Mouse (Mus musculus): ENCODE data around the gene Guca1a. TPM values are rescaled to one million over a fixed set of nuclear protein-coding genes. Genes with fewer than 3 reads are reported as not detected.
"Not testable (repeated sequence)": the region's sequence is repeated elsewhere in the genome, so short reads cannot be mapped to it uniquely, and the experiment has no call there.

The Guca1a gene
- polyA plus RNA-seq, 1 experiment, result not detected

DNA sequence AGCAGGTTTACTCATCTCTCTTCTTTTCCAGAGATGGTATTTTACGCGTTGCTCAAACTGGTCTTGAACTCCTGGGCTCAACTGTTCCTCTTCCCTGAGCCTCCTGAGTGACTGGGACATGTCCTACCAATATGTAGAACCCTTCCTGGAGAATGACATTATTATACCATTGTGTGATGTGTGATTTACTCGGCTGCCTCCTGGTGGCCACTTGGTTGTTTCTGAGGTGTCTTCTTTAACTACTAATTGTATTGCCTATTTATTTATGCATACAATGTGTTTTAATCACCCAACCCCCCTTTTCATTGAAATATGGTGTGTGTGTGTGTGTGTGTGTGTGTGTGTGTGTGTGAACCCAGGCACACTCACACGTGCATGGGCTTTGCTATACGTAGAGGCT, 30.4 kb upstream of the Guca1a start:
- H3K4me1 ChIP-seq (ENCODE audit: control insufficient read depth, insufficient read depth, insufficient read length, low read length), result no peaks in the 10 kb centered on the region
- no peak overlapping the region for H3K27ac ChIP-seq (replicated peaks; ENCODE audit: low read depth, low read length)

DNA sequence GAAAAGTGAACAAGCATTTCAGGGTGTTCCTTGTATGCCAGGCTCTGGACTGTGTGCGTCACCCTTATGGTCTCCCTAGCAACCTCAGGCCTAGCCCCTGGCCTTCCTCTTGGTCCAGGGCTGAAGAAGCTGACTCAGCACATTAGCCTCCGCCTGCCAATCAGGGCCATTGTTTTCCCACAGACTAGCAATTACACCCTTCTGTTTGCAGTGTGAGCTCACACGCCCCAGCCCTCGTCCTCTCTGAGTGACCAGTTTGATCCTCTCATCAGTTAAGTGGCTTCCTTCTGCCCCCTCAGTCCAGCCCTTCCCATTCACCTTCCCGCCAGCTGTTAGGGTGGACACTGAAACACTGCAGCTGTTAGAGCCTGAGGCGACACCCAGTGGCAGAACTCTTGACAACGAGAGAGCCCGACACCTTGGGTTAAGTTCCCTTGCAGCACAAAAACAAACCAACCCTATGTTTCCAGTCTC, 28.5 kb upstream of the Guca1a start:
- H3K4me1 ChIP-seq (ENCODE audit: control insufficient read depth, insufficient read depth, insufficient read length, low read length), result no peaks in the 10 kb centered on the region
- no peak overlapping the region for H3K27ac ChIP-seq (replicated peaks; ENCODE audit: low read depth, low read length)
- no peak overlapping the region for H3K4me3 ChIP-seq (ENCODE audit: insufficient read depth, low read depth, low read length)

More for the DNA sequence above, 30.4 kb upstream of the Guca1a start:
- H3K4me3 ChIP-seq (ENCODE audit: insufficient read depth, low read depth, low read length), result no peak overlapping the region

DNA sequence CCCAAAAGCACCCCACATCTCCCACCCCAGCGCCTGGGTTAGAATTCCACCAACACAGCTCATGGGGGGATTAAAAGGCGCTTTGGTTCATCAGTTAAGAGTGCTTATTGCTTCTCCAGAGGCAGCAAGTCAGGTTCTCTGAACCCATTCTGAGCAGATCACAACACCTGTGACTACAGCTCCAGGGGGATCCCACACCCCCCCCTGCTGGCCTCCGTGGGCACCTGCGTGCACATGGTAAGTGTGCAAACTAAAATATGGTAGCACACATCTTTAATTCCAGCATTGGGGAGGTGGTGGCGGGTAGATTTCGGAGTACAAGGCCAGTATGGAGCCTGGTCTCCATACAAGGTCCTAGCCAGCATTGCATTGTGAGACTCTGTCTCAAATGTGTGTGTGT, 26.9 kb upstream of the Guca1a start:
- Histone ChIP-seq H3K4me1 (ENCODE audit: control insufficient read depth, insufficient read depth, insufficient read length, low read length) (no peaks in the 10 kb centered on the region), H3K4me3 (ENCODE audit: insufficient read depth, low read depth, low read length) (no peak overlapping the region), H3K27ac (replicated peaks; ENCODE audit: low read depth, low read length) (no peak overlapping the region)

DNA sequence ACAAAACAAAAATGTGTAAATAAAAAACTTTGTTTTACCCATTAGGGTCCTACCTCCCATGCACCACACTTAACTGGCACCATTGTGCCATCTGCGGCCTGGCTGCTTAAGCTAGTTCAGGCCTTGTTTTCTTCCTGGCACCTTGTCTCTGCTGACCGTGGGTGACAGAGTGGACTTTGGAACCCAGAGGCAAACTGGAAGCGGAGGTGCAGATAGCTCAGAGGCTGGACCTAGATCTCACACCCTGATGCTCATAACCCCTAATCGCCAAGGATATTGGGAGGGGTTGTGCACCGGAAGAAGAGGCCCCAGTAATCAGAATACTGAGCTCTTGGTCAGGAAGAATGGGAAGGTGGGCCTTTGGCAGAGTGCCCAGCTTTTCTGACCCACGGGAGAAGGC, 23.8 kb upstream of the Guca1a start:
- Histone ChIP-seq H3K4me3 (ENCODE audit: insufficient read depth, low read depth, low read length) (no peak overlapping the region), H3K4me1 (ENCODE audit: control insufficient read depth, insufficient read depth, insufficient read length, low read length) (no peaks in the 10 kb centered on the region), H3K27ac (replicated peaks; ENCODE audit: low read depth, low read length) (no peak overlapping the region)

DNA sequence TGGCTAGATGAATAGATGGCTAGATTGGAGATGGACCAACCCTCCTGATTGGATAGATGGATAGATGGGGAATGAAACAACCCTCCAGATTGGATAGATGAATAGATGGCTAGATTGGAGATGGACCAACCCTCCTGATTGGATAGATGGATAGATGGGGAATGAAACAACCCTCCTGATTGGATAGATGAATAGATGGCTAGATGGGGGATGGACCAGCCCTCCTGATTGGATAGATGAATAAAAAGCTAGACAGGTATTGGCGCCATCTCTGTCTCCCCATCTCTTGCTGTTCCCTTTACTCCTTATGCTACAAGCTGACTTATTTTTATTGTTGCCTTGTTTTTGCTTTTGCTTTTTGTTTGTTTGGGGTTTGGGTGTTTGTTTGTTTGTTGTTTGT, 22.2 kb upstream of the Guca1a start:
- H3K4me1 ChIP-seq (ENCODE audit: control insufficient read depth, insufficient read depth, insufficient read length, low read length); H3K4me3 ChIP-seq (ENCODE audit: insufficient read depth, low read depth, low read length); H3K27ac ChIP-seq (replicated peaks; ENCODE audit: low read depth, low read length): not testable (repeated sequence)

DNA sequence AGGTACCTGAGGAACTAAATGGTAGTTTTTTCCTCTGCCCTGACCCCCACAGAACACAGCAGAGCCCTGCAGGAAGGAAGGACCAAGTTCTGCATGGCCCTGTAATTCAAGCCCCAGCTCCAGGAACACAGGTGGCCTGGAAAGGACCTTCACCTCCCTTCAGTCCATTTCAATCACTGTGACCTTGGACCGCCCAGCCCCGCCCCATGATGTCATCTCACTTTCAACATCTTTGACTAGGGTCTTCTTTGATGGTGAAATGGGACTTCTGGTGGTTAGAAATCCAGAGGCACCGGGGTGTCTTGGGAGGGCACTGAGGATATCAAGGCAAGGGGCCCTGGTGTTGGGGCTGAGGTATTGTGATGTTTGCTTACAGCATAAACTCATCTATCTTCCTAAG, 21.2 kb upstream of the Guca1a start:
- H3K27ac ChIP-seq (replicated peaks; ENCODE audit: low read depth, low read length), result no peak overlapping the region
- no peak overlapping the region for H3K4me3 ChIP-seq (ENCODE audit: insufficient read depth, low read depth, low read length)
- no peaks in the 10 kb centered on the region for H3K4me1 ChIP-seq (ENCODE audit: control insufficient read depth, insufficient read depth, insufficient read length, low read length)

DNA sequence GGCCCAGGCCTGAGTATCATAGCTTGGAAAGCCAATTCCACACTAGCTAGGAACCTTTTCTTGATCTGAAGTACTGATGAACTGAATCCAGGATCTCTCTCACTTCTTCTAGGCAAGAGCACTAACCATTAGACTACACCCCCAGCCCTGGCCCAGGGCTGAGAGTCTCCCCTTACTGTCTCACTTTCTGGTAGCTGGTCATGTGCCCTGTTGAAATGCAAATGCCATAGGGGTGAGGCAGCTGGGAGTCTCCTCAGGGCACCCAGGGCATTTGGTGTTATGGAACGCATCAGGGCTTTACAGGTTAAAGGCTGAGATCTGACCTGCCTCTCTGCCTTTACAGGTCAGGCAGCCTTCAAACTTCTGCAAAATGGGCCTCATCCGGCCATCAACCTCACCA, 19.8 kb upstream of the Guca1a start:
- Histone ChIP-seq H3K4me3 (ENCODE audit: insufficient read depth, low read depth, low read length) (no peak overlapping the region), H3K27ac (replicated peaks; ENCODE audit: low read depth, low read length) (no peak overlapping the region)

DNA sequence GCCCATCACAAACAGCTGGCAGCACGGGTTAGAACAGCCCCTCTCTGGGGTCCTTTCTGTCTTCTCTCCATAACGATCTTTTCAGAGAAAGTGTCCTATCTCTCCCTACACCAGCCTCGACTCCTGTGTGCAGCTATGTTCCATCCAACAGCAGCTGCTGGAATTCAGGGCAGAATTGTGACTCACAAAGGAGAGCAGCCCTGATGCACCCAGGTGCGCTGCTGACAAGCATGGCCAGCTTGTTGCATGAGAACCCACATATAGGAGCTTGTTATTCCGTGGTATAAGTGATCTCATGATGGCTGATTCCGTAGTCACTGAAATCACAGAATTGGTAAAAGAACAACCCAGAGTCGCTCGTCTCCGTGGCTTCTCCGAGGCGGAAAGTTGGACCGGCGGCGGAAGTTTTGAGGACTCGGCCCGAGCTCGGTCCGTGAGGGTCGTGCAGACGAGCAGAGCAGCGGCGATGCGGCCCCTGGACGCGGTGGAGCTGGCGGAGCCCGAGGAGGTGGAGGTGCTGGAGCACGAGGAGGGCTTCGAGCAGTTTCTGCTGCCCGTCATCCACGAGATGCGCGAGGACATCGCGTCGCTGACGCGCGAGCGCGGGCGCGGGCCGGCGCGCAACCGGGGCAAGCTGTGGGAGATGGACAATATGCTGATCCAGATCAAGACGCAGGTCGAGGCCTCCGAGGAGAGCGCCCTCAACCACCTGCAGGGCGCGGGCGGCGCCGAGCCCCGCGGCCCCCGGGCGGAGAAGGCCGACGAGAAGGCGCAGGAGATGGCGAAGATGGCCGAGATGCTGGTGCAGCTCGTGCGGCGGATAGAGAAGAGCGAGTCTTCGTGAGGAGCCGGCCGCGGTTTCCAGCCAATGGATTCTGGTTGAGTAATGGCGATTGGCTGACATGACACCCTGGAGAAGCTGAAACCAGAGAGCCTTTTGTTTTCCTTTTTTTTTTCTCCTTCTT, 9.8 kb upstream of the Guca1a start:
- not testable (repeated sequence) for H3K4me1 ChIP-seq (ENCODE audit: control insufficient read depth, insufficient read depth, insufficient read length, low read length); H3K4me3 ChIP-seq (ENCODE audit: insufficient read depth, low read depth, low read length); H3K27ac ChIP-seq (replicated peaks; ENCODE audit: low read depth, low read length)

More for the DNA sequence above, 19.8 kb upstream of the Guca1a start:
- no peaks in the 10 kb centered on the region for H3K4me1 ChIP-seq (ENCODE audit: control insufficient read depth, insufficient read depth, insufficient read length, low read length)

DNA sequence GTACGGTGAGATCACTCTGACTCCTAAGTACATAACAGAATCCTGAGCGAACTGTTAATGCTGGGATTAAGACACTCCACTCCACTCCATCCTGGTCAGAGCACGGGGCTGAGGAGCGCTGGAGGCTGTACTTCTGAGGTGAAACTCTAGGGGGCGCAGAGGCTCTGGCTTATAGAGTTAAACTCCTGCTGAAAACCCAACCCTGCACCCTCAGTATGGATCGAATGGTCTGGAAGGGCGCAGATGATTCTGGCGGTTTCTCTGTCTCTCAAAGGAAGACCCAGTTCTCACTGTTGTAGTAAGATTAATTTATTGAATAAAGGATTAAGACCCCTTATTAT, 8.1 kb upstream of the Guca1a start:
- H3K27ac ChIP-seq (replicated peaks; ENCODE audit: low read depth, low read length), result no peak overlapping the region
- H3K4me3 ChIP-seq (ENCODE audit: insufficient read depth, low read depth, low read length), result no peak overlapping the region
- no peaks in the 10 kb centered on the region for H3K4me1 ChIP-seq (ENCODE audit: control insufficient read depth, insufficient read depth, insufficient read length, low read length)

DNA sequence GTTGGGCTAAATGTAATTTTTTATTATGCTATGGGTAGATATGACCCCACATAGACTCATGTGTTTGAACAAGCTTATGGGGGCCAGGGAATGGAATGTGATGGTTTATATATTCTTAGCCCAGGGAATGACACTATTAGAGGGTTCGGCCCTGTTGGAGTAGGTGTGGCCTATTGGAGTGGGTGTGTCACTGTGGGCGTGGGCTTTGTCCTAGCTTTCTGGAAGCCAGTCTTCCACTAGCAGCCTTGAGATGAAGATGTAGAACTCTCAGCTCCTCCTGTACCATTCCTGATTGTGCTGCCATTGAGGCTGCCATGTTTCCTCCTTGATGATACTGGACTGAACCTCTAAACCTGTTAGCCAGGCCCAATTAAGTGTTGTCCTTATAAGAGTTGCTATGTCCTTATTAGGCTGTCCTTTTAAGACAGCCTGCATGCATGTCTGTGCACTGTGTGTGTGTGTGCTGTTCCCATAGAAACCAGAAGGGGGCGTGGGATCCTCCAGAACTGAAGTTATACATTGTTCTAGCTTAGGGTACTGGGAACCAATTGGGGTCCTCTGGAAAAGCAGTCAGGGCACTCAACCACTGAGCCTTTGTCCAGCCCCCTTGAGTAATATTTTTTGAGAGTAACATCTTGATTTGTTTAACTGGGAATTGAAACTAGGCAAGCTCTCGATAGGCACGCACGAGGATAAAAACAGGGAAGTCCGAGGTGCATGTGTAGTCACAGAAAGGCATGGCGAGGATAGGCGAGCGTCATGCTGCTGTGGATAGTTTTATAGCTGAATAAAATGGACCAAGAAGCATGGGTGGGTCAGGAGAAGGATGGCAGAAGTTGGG, 7.6 kb upstream of the Guca1a start:
- no peak overlapping the region for H3K4me3 ChIP-seq (ENCODE audit: insufficient read depth, low read depth, low read length)
- H3K4me1 ChIP-seq (ENCODE audit: control insufficient read depth, insufficient read depth, insufficient read length, low read length), result no peaks in the 10 kb centered on the region
- no peak overlapping the region for H3K27ac ChIP-seq (replicated peaks; ENCODE audit: low read depth, low read length)

DNA sequence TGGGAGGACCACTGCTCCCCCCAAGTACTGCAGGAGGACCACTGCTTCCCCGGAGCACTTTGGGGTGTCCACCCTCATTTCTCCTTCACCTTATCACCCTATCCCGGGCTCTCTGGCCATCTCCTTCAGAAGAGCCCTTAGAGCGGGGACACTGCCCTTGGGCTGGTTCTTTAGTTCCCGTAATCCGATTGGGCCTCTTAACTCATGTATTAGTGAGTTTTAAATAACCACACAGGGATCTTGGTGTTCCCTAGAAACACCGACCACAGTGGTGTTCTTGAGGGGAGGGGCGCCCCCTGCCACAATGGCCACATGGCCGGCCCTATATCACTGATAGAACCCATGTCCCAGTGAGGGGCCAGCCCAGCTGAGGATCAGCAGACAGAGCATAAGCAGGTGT, 1.3 kb downstream of the Guca1a start:
- peaks cover 2% of the 10 kb centered on the region; the same call in 1 of the 2 replicates for H3K4me1 ChIP-seq (ENCODE audit: control insufficient read depth, insufficient read depth, insufficient read length, low read length)
- H3K4me3 ChIP-seq (ENCODE audit: insufficient read depth, low read depth, low read length), result no peak overlapping the region
- no peak overlapping the region for H3K27ac ChIP-seq (replicated peaks; ENCODE audit: low read depth, low read length)

DNA sequence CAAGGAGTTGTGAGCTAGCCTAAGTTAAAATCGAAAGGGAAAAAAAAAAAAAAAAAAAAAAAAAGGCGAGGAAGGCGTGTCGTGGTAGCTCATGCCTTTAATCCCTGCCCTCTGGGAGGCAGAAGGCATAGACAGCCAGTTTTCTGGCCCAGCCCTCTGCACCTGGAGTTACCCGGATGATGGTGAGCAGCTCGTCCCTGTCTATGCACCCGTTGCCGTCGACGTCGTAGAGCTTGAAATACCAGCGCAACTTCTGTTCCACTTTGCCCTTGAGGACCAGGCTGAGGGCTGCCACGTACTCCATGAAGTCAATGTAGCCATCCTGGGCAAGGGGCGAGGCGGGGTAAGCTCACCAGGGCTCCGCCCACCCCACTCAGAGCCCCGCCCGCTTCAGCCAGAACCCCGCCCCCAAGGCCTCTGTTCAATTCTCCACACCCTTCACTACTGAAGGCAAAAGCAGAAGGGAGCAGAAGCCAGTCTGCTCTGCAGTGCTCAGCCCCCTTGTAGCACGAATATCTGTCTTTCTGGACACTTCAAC, 4.9 kb downstream of the Guca1a start:
- Histone ChIP-seq H3K4me1 (ENCODE audit: control insufficient read depth, insufficient read depth, insufficient read length, low read length) (peaks cover 2% of the 10 kb centered on the region; the same call in 1 of the 2 replicates), H3K4me3 (ENCODE audit: insufficient read depth, low read depth, low read length) (peak overlapping the region; percentile 60), H3K27ac (replicated peaks; ENCODE audit: low read depth, low read length) (no peak overlapping the region)

DNA sequence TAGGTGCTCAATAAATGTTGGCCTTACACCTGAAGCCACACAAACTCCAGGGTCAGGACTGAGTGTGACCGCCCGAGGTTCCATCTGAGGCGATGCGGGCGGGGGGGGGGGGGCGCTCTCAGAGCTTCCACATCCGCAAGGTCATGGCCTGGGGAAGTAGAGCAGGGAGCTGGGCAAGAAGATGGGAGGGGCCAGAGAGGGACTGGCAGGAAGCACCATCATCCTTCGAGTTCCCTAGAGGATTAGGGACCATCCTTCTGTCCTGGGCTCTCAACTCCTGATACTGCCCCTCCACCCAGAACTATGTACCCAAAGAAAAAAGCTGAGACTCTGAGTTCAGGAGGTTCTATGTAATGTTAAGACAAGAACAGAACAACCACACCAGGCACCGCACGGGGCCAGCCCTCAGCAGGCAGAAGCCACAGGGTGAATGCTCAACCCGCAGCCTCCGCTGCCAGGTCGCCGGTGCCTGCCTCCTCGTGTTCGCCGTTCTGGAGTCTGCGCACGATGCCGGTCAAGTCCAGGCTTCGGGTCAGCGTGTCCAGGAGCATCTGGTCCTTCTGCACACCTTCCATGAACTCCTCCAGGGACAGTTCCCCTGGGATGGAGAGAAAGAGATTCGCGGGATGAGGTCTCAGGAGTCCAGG, 6.0 kb downstream of the Guca1a start:
- peak overlapping the region; percentile 60 for H3K4me3 ChIP-seq (ENCODE audit: insufficient read depth, low read depth, low read length)
- H3K27ac ChIP-seq (replicated peaks; ENCODE audit: low read depth, low read length), result no peak overlapping the region
- peaks cover 2% of the 10 kb centered on the region; the same call in 1 of the 2 replicates for H3K4me1 ChIP-seq (ENCODE audit: control insufficient read depth, insufficient read depth, insufficient read length, low read length)

DNA sequence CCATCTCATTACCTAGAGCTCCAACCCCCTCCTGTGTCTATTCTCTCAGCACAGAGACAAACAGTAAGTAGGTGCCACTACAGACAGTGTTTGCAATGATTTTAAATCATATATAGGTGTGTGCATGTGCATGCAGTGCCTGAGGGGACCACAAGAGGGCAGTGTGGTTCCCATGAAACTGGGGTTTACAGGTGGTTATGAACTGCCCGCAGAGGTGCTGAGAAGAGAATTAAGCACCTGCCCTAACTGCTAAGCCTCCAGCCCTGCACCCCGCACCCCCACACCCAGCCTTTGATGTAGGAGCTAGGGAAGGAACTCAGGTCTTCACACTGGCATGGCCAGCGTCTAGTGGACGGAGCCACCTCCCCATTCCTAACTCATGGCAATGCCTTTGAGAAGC, 13.7 kb downstream of the Guca1a start:
- no peaks in the 10 kb centered on the region for H3K4me1 ChIP-seq (ENCODE audit: control insufficient read depth, insufficient read depth, insufficient read length, low read length)
- H3K27ac ChIP-seq (replicated peaks; ENCODE audit: low read depth, low read length), result no peak overlapping the region
- H3K4me3 ChIP-seq (ENCODE audit: insufficient read depth, low read depth, low read length), result no peak overlapping the region

DNA sequence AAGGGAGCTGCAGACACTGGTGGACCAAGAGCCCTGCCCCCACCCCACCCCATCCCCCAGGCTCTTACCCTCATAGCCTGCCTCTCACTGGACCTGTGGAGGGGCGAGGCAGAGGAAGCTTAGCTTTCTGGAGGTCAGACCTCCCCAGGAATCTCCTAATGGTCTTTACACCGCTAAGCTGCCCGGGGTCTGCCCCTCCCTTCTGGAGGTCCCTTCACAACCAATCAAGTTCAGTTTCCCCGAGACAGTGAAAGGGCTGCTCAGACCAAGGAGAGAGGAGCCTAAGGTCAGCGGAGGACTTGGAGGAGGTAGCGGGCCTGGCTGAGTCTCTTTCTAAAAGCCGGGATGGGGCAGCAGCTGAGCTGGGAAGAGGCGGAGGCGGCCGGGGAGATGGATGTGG, 15.2 kb downstream of the Guca1a start, which contains the start of gene Guca1b:
Guca1b (plus strand) TSS at position 249 of the 400 bp plus-strand sequence.
- no peaks in the 10 kb centered on the region for H3K4me1 ChIP-seq (ENCODE audit: control insufficient read depth, insufficient read depth, insufficient read length, low read length)
- no peak within 1 kb of the TSS for H3K4me3 ChIP-seq (ENCODE audit: insufficient read depth, low read depth, low read length)

More for the DNA sequence above, 15.2 kb downstream of the Guca1a start, which contains the start of gene Guca1b:
- H3K27ac ChIP-seq (replicated peaks; ENCODE audit: low read depth, low read length), result no peak within 1 kb of the TSS
